Mouse (Mus musculus) kidney, adult 2 months (tissue): ENCODE data around the gene Arhgef18. TPM values are rescaled to one million over a fixed set of nuclear protein-coding genes. Genes with fewer than 3 reads are reported as not detected.
A peak's percentile ranks its signal among the peaks of the same experiment; 100 is the strongest.

ENCODE experiments used
- DNase-seq: peaks from one replicate; pipeline ENCODE4 v3.0.0; 2021
- H3K27ac ChIP-seq: fragments of 200-500 bp; 2 replicates; pipeline ENCODE4 v1.5.1; 2012; ENCODE audit warnings: low read depth, low read length, control low read depth, inconsistent platforms; ENCODE audit not compliant: insufficient read depth
- H3K27me3 ChIP-seq: fragments of 200-500 bp; replicated peaks from 2 replicates; pipeline ENCODE4 v1.6.1; 2012; ENCODE audit warnings: mild to moderate bottlenecking, moderate library complexity, low read length, inconsistent platforms; ENCODE audit not compliant: control insufficient read depth, insufficient read depth
- H3K36me3 ChIP-seq: fragments of 200-500 bp; 2 replicates; pipeline ENCODE4 v1.6.1; 2012; ENCODE audit warnings: mild to moderate bottlenecking, moderate library complexity, low read length, inconsistent platforms; ENCODE audit not compliant: control insufficient read depth, insufficient read depth
- H3K4me1 ChIP-seq: fragments of 200-500 bp; 2 replicates; pipeline ENCODE4 v1.6.1; 2011; ENCODE audit warnings: low read length; ENCODE audit not compliant: control insufficient read depth, insufficient read depth
- H3K4me3 ChIP-seq: fragments of 200-500 bp; 2 replicates; pipeline ENCODE4 v1.5.1; 2011; ENCODE audit warnings: mild to moderate bottlenecking, low read depth, low read length, control low read depth; ENCODE audit not compliant: insufficient read depth
- CTCF ChIP-seq: fragments of 200-500 bp; conservative IDR thresholded peaks from 2 replicates; pipeline ENCODE4 v1.5.1; 2011; ENCODE audit warnings: low read depth, mild to moderate bottlenecking, control low read depth, low read length, moderate library complexity, mixed read lengths; ENCODE audit not compliant: insufficient read depth, insufficient read length
- POLR2A ChIP-seq: fragments of 200-500 bp; IDR thresholded peaks from one replicate; pipeline ENCODE4 v1.6.1; 2011; ENCODE audit warnings: low read depth, low read length, control low read depth
- WGBS: fragments of 180-500 bp; shearing (Covaris S2); methylation state at CpG from one replicate; pipeline ENCODE4 v1.1.7; 2018; 5-methylcytosine and 5-hydroxymethylcytosine counted together
- polyA plus RNA-seq: library from polyadenylated mRNA; depleted of rRNA; stranded (reverse); fragments of >200 nt; gene quantifications from 2 replicates; pipeline ENCODE4 v1.2.3, GENCODE M21; 2012

Gene Arhgef18
- polyA plus RNA-seq, 1 experiment = 37.9 TPM

GRCm38 (mm10) chr8:3467886-3468545 lies 75.2 kb downstream of the Arhgef18 start:
- Histone ChIP-seq H3K4me1 (peaks cover 6% of the 10 kb centered on the region; the same call in 1 of the 2 replicates), H3K27me3 (no peaks in the 10 kb centered on the region), H3K4me3 (peak overlapping the region; percentile 79), H3K27ac (peak overlapping the region; percentile 18; the same call in 1 of the 2 replicates), H3K36me3 (no peaks in the 10 kb centered on the region)
- WGBS = 50% methylated on average over 9 of the region's 9 CpGs
- TF ChIP-seq CTCF = no peak
- TF ChIP-seq POLR2A = no peak
- DNase-seq = no peak

DNA sequence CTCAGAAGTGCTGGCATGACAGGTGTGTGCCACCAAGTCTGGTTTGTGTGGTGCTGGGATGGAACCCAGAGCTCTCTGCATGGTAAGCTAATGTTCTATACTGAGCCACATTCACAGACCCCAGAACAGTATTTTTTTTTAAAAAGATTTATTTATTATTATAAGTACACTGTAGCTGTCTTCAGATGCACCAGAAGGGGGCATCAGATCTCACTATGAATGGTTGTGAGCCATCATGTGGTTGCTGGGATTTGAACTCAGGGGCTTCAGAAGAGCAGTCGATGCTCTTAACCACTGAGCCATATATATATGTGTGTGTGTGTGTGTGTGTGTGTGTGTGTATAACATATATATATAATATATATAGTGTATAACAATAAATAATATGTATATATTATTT lies 76.0 kb downstream of the Arhgef18 start:
- Histone ChIP-seq H3K36me3 (no peaks in the 10 kb centered on the region), H3K27ac (no peak overlapping the region), H3K4me3 (no peak overlapping the region), H3K4me1 (peaks cover 5% of the 10 kb centered on the region; the same call in 1 of the 2 replicates), H3K27me3 (no peaks in the 10 kb centered on the region)
- no peak for DNase-seq
- 80% methylated on average over 1 of the region's 1 CpGs for WGBS
- TF ChIP-seq POLR2A (no peak), CTCF (no peak)

- H3K36me3 ChIP-seq = no peaks in the 10 kb centered on the region
- H3K27ac ChIP-seq = no peak within 1 kb of the TSS
- no peak within 1 kb of the TSS for H3K4me3 ChIP-seq
- DNase-seq = no peak
- no peaks in the 10 kb centered on the region for H3K27me3 ChIP-seq
- H3K4me1 ChIP-seq = peaks cover 4% of the 10 kb centered on the region; the same call in 1 of the 2 replicates
- TF ChIP-seq CTCF = no peak
- TF ChIP-seq POLR2A = no peak
Measured at GRCm38 (mm10) chr8:3470562-3470961, 77.8 kb downstream of the Arhgef18 start, which contains the start of gene Tex45. Tex45 (plus strand) TSS chr8:3470862.

- Histone ChIP-seq H3K36me3 (no peaks in the 10 kb centered on the region), H3K4me1 (no peaks in the 10 kb centered on the region), H3K4me3 (no peak overlapping the region), H3K27ac (no peak overlapping the region), H3K27me3 (no peaks in the 10 kb centered on the region)
- no peak for DNase-seq
- 32% methylated on average over 37 of the region's 37 CpGs for WGBS
- TF ChIP-seq CTCF = no peak
Measured at GRCm38 (mm10) chr8:3475715-3476429, 83.1 kb downstream of the Arhgef18 start.

DNA sequence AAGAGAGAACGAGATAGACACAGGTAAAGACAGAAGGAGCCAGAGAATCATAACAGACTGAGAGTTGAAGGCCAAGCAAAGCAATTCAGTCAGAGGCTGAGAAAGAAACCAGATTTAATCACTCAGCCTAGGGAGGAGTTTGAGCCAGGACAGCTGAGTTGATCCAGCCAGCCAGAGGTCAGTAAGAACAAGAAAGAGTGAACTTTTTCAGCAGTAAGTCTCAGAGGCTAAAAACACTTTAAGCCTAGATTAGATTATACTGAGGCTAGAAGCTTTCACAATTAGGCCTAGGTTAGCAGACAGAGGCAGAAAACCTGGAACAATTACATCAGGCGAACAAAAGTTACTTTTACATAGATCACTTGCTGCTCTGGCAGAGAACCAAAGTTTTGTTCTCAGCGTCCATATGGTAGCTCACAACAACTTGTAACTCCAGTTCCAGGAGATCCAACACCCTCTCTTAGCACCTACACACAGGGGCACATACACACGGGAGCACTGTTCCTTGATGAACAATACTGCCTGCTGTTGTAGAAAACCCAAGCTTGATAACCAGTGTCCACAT lies 87.5 kb downstream of the Arhgef18 start:
- no peak for TF ChIP-seq POLR2A
- TF ChIP-seq CTCF = no peak
- H3K36me3 ChIP-seq = no peaks in the 10 kb centered on the region
- WGBS = 62% methylated on average over 4 of the region's 4 CpGs

GRCm38 (mm10) chr8:3481605-3482004 lies 88.8 kb downstream of the Arhgef18 start:
- WGBS = 69% methylated on average over 5 of the region's 5 CpGs
- no peak for TF ChIP-seq POLR2A
- TF ChIP-seq CTCF = no peak
- DNase-seq = no peak

More for the DNA sequence above, 87.5 kb downstream of the Arhgef18 start:
- Histone ChIP-seq H3K4me3 (no peak overlapping the region), H3K4me1 (no peaks in the 10 kb centered on the region), H3K27ac (no peak overlapping the region), H3K27me3 (no peaks in the 10 kb centered on the region)
- no peak for DNase-seq

DNA sequence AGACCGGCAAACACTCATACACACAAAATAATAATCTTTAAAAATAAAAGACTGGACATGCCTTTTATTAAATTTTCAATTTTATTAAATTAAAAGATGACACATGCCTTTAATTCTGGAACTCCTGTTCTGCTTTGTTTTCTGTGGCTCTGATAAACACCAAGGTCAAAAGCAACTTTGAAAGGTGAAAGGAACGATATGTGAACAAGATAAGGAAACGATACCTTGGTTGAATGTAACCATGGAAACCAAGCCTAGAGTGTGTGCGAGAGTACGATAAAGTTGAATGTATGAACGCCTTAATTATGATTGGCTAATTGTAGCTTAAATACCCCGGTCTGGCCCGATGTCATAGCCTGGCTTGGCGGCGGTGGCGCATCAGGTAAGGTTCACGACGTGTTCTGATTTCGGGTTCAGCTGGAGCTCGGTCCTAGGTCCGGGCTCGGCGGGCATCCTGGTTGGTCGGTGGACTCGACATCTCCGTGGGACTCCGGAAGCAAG lies 89.5 kb downstream of the Arhgef18 start:
- TF ChIP-seq POLR2A (no peak), CTCF (no peak)
- Histone ChIP-seq H3K4me1 (no peaks in the 10 kb centered on the region), H3K27me3 (no peaks in the 10 kb centered on the region), H3K36me3 (no peaks in the 10 kb centered on the region), H3K4me3 (no peak overlapping the region), H3K27ac (no peak overlapping the region)
- 89% methylated on average over 22 of the region's 22 CpGs for WGBS
- DNase-seq = no peak

More at GRCm38 (mm10) chr8:3481605-3482004, 88.8 kb downstream of the Arhgef18 start:
- Histone ChIP-seq H3K4me3 (no peak overlapping the region), H3K36me3 (no peaks in the 10 kb centered on the region), H3K27ac (no peak overlapping the region), H3K4me1 (no peaks in the 10 kb centered on the region), H3K27me3 (no peaks in the 10 kb centered on the region)
